Mouse (Mus musculus): ENCODE data around the gene Cnot1. TPM values are rescaled to one million over a fixed set of nuclear protein-coding genes. Genes with fewer than 3 reads are reported as not detected.

The Cnot1 gene
- polyA plus RNA-seq, 1 experiment from 2014 or later, result 44.4 TPM

- H3K36me3 ChIP-seq (ENCODE audit: control insufficient read depth, insufficient read depth, low read length), result no peaks in the 10 kb centered on the region
- H3K4me2 ChIP-seq (ENCODE audit: low read depth, low read length), result no peak overlapping the region
- peaks cover 3% of the 10 kb centered on the region; the same call in 1 of the 2 replicates for H3K27me3 ChIP-seq (replicated peaks; ENCODE audit: control insufficient read depth, insufficient read depth, low read length)
- H3K4me3 ChIP-seq (ENCODE audit: low read length), result no peak overlapping the region
- H3K9ac ChIP-seq (ENCODE audit: low read depth, low read length), result no peak overlapping the region
- H3K9me3 ChIP-seq (ENCODE audit: control insufficient read depth, low read length), result no peaks in the 10 kb centered on the region
- whole genome bisulfite sequencing, result 70% methylated on average over 13 of the region's 13 CpGs
- no peaks in the 10 kb centered on the region for H3K4me1 ChIP-seq (ENCODE audit: control insufficient read depth, insufficient read depth, low read length)
- H3K27ac ChIP-seq (ENCODE audit: low read length), result no peak overlapping the region
- no peak for ATAC-seq
Measured at GRCm38 (mm10) chr8:95690929-95691541, 116.2 kb downstream of the Cnot1 start.

GRCm38 (mm10) chr8:95688073-95688672 lies 119.1 kb downstream of the Cnot1 start:
- ATAC-seq, result no peak
- H3K4me1 ChIP-seq (ENCODE audit: control insufficient read depth, insufficient read depth, low read length), result no peaks in the 10 kb centered on the region
- no peak overlapping the region for H3K27ac ChIP-seq (ENCODE audit: low read length)
- no peaks in the 10 kb centered on the region for H3K36me3 ChIP-seq (ENCODE audit: control insufficient read depth, insufficient read depth, low read length)
- H3K4me3 ChIP-seq (ENCODE audit: low read length), result no peak overlapping the region
- no peaks in the 10 kb centered on the region for H3K9me3 ChIP-seq (ENCODE audit: control insufficient read depth, low read length)
- WGBS, result 76% methylated on average over 10 of the region's 10 CpGs
- H3K27me3 ChIP-seq (replicated peaks; ENCODE audit: control insufficient read depth, insufficient read depth, low read length), result no peaks in the 10 kb centered on the region; the same call in 1 of the 2 replicates
- no peak overlapping the region for H3K4me2 ChIP-seq (ENCODE audit: low read depth, low read length)
- H3K9ac ChIP-seq (ENCODE audit: low read depth, low read length), result no peak overlapping the region

DNA sequence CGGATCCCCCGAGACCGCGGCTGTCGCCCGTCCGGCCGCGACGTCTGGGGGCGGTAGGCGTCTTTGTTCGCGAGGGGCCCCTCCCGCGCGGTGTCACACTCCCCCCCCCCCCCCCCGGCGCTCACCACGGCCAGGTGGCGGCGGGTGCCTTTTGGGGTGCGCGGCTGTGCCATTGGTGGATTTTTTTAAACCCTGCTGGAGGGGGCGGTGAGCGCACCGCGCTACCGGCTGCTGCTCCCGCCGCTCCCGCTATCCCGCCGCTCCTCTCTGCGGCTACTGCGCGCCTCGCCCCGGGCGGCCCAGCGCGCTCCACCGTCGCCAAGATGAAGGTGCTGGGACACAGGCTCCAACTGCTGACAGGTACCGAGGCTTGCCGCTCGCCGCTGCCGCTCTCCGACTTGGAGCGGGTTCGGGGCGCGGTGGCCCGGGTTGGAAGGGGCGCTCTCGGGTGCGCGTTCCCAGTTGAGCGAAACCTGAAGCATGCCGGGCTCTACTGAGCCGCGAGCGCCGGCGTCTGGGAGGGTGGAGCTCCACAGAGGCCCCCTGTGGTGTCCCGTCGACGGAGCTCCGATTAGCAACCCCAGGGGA lies 129.1 kb downstream of the Cnot1 start:
- H3K27ac ChIP-seq (ENCODE audit: low read length), result no peak overlapping the region
- H3K36me3 ChIP-seq (ENCODE audit: control insufficient read depth, insufficient read depth, low read length), result no peaks in the 10 kb centered on the region
- H3K4me3 ChIP-seq (ENCODE audit: low read length), result peak overlapping the region; percentile 59
- ATAC-seq, result peak; percentile 53
- H3K9ac ChIP-seq (ENCODE audit: low read depth, low read length), result peak overlapping the region; percentile 60
- peaks cover 52% of the 10 kb centered on the region for H3K27me3 ChIP-seq (replicated peaks; ENCODE audit: control insufficient read depth, insufficient read depth, low read length)
- WGBS, result under 1% methylated on average over 66 of the region's 70 CpGs
- H3K9me3 ChIP-seq (ENCODE audit: control insufficient read depth, low read length), result no peaks in the 10 kb centered on the region
- H3K4me2 ChIP-seq (ENCODE audit: low read depth, low read length), result peak overlapping the region; percentile 98
- H3K4me1 ChIP-seq (ENCODE audit: control insufficient read depth, insufficient read depth, low read length), result peaks cover 12% of the 10 kb centered on the region

GRCm38 (mm10) chr8:95677591-95678023 lies 129.7 kb downstream of the Cnot1 start:
- Histone ChIP-seq H3K4me1 (ENCODE audit: control insufficient read depth, insufficient read depth, low read length) (peaks cover 12% of the 10 kb centered on the region), H3K4me2 (ENCODE audit: low read depth, low read length) (peak overlapping the region; percentile 98), H3K4me3 (ENCODE audit: low read length) (peak overlapping the region; percentile 59), H3K36me3 (ENCODE audit: control insufficient read depth, insufficient read depth, low read length) (no peaks in the 10 kb centered on the region), H3K9ac (ENCODE audit: low read depth, low read length) (peak overlapping the region; percentile 60), H3K27ac (ENCODE audit: low read length) (no peak overlapping the region), H3K27me3 (replicated peaks; ENCODE audit: control insufficient read depth, insufficient read depth, low read length) (peaks cover 52% of the 10 kb centered on the region), H3K9me3 (ENCODE audit: control insufficient read depth, low read length) (no peaks in the 10 kb centered on the region)
- whole genome bisulfite sequencing, result 0% methylated on average over 29 of the region's 48 CpGs
- peak; percentile 64 for ATAC-seq

- ATAC-seq, result no peak
- Histone ChIP-seq H3K36me3 (ENCODE audit: control insufficient read depth, insufficient read depth, low read length) (no peaks in the 10 kb centered on the region), H3K4me3 (ENCODE audit: low read length) (peak within 1 kb of the TSS; percentile 59), H3K4me1 (ENCODE audit: control insufficient read depth, insufficient read depth, low read length) (peaks cover 12% of the 10 kb centered on the region), H3K27me3 (replicated peaks; ENCODE audit: control insufficient read depth, insufficient read depth, low read length) (peaks cover 52% of the 10 kb centered on the region), H3K9me3 (ENCODE audit: control insufficient read depth, low read length) (no peaks in the 10 kb centered on the region), H3K4me2 (ENCODE audit: low read depth, low read length) (peak within 1 kb of the TSS; percentile 98), H3K9ac (ENCODE audit: low read depth, low read length) (peak within 1 kb of the TSS; percentile 60), H3K27ac (ENCODE audit: low read length) (no peak within 1 kb of the TSS)
- 36% methylated on average over 9 of the region's 9 CpGs for WGBS
Measured at GRCm38 (mm10) chr8:95676631-95677030, 130.6 kb downstream of the Cnot1 start, which contains the start of gene Ndrg4. TSS of gene Ndrg4 (plus strand) at chr8:95676980.

DNA sequence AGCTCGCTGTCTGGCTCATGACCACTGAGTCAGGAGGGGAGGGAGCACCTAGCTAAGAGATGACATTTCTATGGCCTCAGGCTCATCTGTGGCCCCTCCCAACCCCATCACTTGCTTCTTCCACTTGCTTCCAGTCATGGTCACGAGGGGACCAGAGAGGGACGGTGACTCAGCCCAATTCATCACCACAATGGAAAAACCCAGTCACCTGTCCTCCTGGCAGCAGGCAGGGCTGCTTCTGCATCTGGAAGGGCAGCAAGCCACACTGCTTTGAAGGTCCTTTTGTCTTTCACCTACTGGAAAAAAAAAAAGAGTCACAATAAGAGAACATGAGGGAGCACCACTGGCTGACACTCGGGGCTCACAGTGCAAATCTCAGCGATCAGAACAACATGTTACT lies 134.5 kb downstream of the Cnot1 start:
- no peaks in the 10 kb centered on the region for H3K9me3 ChIP-seq (ENCODE audit: control insufficient read depth, low read length)
- WGBS, result 70% methylated on average over 5 of the region's 5 CpGs
- H3K4me1 ChIP-seq (ENCODE audit: control insufficient read depth, insufficient read depth, low read length), result peaks cover 5% of the 10 kb centered on the region; the same call in 1 of the 2 replicates
- H3K4me3 ChIP-seq (ENCODE audit: low read length), result no peak overlapping the region
- ATAC-seq, result no peak
- no peaks in the 10 kb centered on the region for H3K36me3 ChIP-seq (ENCODE audit: control insufficient read depth, insufficient read depth, low read length)
- peaks cover 27% of the 10 kb centered on the region for H3K27me3 ChIP-seq (replicated peaks; ENCODE audit: control insufficient read depth, insufficient read depth, low read length)
- H3K9ac ChIP-seq (ENCODE audit: low read depth, low read length), result no peak overlapping the region
- H3K4me2 ChIP-seq (ENCODE audit: low read depth, low read length), result no peak overlapping the region
- H3K27ac ChIP-seq (ENCODE audit: low read length), result no peak overlapping the region

DNA sequence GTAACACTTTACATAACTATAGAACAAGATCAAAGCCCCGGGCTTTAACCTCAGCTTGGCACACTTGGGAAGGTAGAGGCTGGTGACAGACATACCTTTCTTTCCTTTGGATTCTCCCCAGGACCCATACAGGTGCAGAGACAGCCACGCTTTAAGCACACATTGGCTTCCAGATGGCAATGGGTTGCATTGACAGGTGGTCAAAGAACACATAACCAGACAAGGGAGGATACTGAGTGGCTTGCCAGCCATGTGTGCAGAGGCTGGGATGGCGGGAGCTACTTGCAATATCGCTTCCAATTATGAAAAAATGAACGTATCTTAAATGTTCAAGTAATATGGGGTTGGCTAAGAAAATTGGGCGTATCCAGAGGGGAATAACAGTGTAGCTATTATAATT lies 135.4 kb downstream of the Cnot1 start:
- no peak overlapping the region for H3K4me3 ChIP-seq (ENCODE audit: low read length)
- peaks cover 19% of the 10 kb centered on the region for H3K27me3 ChIP-seq (replicated peaks; ENCODE audit: control insufficient read depth, insufficient read depth, low read length)
- H3K4me1 ChIP-seq (ENCODE audit: control insufficient read depth, insufficient read depth, low read length), result peaks cover 9% of the 10 kb centered on the region
- 90% methylated on average over 6 of the region's 6 CpGs for WGBS
- no peaks in the 10 kb centered on the region for H3K36me3 ChIP-seq (ENCODE audit: control insufficient read depth, insufficient read depth, low read length)
- no peak overlapping the region for H3K4me2 ChIP-seq (ENCODE audit: low read depth, low read length)
- ATAC-seq, result no peak
- H3K9me3 ChIP-seq (ENCODE audit: control insufficient read depth, low read length), result no peaks in the 10 kb centered on the region
- H3K27ac ChIP-seq (ENCODE audit: low read length), result no peak overlapping the region
- no peak overlapping the region for H3K9ac ChIP-seq (ENCODE audit: low read depth, low read length)

DNA sequence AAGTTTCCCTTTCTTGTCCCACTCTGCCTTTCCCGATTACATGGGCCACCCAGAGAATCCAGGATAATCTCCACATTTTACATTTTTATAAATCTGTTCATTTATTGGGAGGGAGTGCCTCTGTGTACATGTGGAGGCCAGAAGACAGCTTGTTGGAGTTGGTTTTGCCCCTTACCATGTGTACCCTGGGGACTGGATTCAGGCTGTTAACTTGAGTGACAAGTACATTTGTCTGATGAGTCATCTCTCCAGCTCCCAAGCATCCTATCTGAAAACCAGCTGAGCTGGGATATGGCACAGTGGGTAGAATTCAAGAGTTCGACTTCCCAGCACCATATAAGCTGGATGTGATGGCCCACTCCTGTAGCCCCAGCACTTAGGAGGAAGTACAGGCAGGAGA lies 137.3 kb downstream of the Cnot1 start:
- Histone ChIP-seq H3K4me1 (ENCODE audit: control insufficient read depth, insufficient read depth, low read length) (peaks cover 10% of the 10 kb centered on the region), H3K4me3 (ENCODE audit: low read length) (no peak overlapping the region), H3K36me3 (ENCODE audit: control insufficient read depth, insufficient read depth, low read length) (no peaks in the 10 kb centered on the region), H3K27me3 (replicated peaks; ENCODE audit: control insufficient read depth, insufficient read depth, low read length) (peaks cover 3% of the 10 kb centered on the region; the same call in 1 of the 2 replicates), H3K9me3 (ENCODE audit: control insufficient read depth, low read length) (no peaks in the 10 kb centered on the region), H3K27ac (ENCODE audit: low read length) (no peak overlapping the region), H3K9ac (ENCODE audit: low read depth, low read length) (no peak overlapping the region), H3K4me2 (ENCODE audit: low read depth, low read length) (no peak overlapping the region)
- 88% methylated on average over 2 of the region's 2 CpGs for WGBS
- no peak for ATAC-seq
